Mouse (Mus musculus) right cerebral cortex, postnatal 4 days (tissue): ENCODE results near the gene Gm7929.
"Not testable (repeated sequence)": the region's sequence is repeated elsewhere in the genome, so short reads cannot be mapped to it uniquely, and the experiment has no call there.

Source experiments
- DNase-seq: peaks from one replicate; pipeline ENCODE4 v3.0.0-alpha.2; 2022

Gm7929 gene

DNA sequence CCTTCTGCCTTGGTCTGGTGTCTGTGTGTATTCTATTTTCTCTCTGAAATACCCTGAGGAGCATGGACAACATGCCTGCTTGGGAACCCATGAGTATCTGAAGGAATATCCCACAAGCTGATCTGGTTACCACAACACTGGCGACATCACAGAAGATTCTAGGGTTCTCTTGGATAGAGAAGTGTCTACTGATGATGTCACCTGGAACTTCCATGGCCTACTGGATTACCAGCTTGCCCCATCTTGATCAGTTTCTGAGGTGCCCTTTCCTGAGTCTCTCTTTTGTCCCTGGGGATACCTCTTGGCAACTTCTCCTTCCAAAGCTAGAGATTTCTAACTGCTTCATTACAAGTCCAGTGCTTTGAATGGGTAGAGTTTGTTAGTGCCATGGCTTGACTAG lies at the start of gene Gm7929:
Gm7929 (minus strand) TSS at position 101 of the 400 bp plus-strand sequence.
- not testable (repeated sequence) for DNase-seq

DNA sequence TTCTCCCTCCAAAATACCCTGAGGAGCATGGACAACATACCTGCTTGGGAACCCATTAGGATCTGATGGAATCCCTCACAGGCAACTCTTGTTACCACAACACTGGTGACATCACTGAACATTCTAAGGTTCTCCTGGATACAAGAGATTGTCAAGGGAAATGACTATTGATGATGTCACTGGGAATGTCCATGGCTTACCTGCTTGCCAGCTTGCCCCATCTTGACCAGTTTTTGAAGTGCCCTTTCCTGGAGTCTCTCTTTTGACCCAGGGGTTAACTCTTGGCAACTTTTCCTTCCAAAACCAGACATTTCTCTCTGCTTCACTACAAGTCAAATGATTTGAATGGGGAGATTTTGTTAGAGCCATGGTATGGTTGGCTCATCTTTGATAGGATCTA lies 21.9 kb upstream of the Gm7929 start, which contains the start of gene Gm47189:
Gm47189 (minus strand) TSS at position 101 of the 400 bp plus-strand sequence.
- DNase-seq: not testable (repeated sequence)

DNA sequence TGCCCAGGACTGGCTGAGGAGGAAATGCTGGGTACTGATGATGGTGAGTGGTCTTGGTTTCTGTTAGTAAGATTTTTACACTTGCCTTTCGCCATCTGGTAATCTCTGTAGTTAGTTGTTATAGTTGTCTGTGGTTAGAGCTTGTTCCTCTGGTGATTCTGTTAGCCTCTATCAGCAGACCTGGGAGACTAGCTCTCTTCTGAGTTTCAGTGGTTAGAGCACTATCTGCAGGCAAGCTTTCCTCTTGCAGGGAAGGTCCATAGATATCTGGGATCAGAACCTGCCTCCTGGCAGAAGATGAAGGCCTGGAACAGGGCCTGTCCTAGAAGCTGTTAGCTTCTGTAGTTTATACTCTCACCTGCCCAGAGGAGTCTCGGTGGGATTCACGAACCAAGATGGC lies 5.5 kb upstream of the Gm7929 start:
- not testable (repeated sequence) for DNase-seq

DNA sequence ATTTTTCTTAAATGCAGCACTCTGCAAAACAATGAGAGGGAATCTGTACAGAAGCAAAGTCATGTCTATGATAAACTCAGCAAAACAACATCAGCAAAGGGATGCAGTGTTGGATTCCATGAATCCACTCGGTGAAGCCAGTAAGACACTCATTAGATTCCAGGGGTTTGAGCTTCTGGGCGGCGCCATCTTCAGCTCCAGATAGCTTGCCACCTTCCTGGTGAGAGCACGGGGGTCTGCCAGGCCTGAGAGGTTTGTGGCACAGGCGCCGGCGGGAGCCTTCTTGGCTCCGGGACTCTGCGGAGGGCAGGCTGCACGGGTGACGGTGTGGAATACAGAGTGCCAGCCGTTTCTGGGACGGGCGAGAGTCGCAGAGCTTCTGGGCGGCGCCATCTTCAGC lies 27.0 kb downstream of the Gm7929 start:
- DNase-seq: not testable (repeated sequence)

DNA sequence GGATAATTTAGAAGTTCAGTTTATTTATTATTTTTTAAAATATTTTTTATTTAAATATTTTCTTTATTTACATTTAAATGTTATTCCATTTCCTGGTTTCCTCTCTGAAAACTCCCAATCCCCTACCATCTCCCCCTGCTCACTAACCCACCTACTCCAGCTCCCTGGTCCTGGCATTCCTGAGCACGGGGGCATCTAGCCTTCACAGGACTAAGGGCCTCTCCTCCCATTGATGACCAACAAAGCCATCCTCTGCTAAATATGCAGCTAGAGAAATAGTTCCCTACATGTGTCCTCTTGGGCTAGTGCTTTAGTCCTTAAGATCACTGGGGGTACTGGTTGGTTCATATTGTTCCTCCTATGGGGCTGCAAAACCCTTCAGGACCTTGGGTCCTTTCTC lies 33.2 kb downstream of the Gm7929 start:
- not testable (repeated sequence) for DNase-seq

DNA sequence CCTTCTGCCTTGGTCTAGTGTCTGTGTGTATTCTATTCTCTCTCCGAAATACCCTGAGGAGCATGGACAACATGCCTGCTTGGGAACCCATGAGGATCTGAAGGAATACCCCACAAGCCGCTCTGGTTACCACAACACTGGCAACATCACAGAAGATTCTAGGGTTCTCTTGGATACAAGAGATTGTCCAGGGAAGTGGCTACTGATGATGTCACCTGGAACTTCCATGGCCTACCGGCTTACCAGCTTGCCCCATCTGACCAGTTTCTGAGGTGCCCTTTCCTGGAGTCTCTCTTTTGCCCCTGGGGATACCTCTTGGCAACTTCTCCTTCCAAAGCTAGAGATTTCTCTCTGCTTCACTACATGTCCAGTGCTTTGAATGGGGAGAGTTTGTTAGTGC lies 48.6 kb downstream of the Gm7929 start, which contains the start of gene Gm8068:
Gm8068 (minus strand) TSS at position 101 of the 400 bp plus-strand sequence.
- DNase-seq: not testable (repeated sequence)
